In genomic region chr15:25267509-25267908, GRCm38 (mm10) we compare ENCODE assay signal across 27 mouse cellular contexts.
"Had no signal": no experiment of that assay in that cellular context is flagged by ENCODE, and none has a peak within 500 bp of the region (broad histone marks: within the 10 kb centered on the region; RNA-seq: fewer than 3 reads in every experiment).

No protein-coding gene starts in this region.

- H3K9me3 ChIP-seq: heart, embryonic 10.5 days; heart, embryonic 12.5 days; hindbrain, embryonic 10.5 days; hindbrain, embryonic 12.5 days; intestine, embryonic 15.5 days; limb, embryonic 10.5 days; limb, embryonic 12.5 days; liver, embryonic 13.5 days; liver, embryonic 15.5 days had no signal

- H3K4me1 ChIP-seq: hindbrain, embryonic 12.5 days; intestine, embryonic 15.5 days; limb, embryonic 12.5 days had no signal

- H3K27me3 ChIP-seq: heart, embryonic 12.5 days; hindbrain, embryonic 12.5 days; intestine, embryonic 15.5 days; limb, embryonic 12.5 days; liver, embryonic 13.5 days; liver, embryonic 15.5 days had no signal

- DNase-seq: gastrocnemius, adult 2 months; gastrocnemius, postnatal 10 days; gastrocnemius, postnatal 25 days; heart, adult 2 months; heart, postnatal 10 days; heart, postnatal 4 days; kidney, adult 8-10 months; kidney, postnatal 14 days; kidney, postnatal 4 days; liver; liver, embryonic 13.5 days; liver, postnatal 0 days had no signal

- ATAC-seq: hindbrain, embryonic 16.5 days; inflammation-experienced regulatory T-cells, adult 6 months; intestine, embryonic 15.5 days; intestine, postnatal 0 days; liver, postnatal 0 days had no signal

- H3K9ac ChIP-seq: heart, embryonic 12.5 days; hindbrain, embryonic 12.5 days; hindbrain, embryonic 14.5 days; intestine, embryonic 15.5 days; limb, embryonic 12.5 days; liver, embryonic 13.5 days; liver, embryonic 15.5 days; liver, postnatal 0 days had no signal

- H3K4me2 ChIP-seq: heart, embryonic 12.5 days; hindbrain, embryonic 12.5 days; hindbrain, embryonic 14.5 days; intestine, embryonic 15.5 days; limb, embryonic 12.5 days; liver, embryonic 11.5 days; liver, embryonic 13.5 days; liver, embryonic 15.5 days had no signal

- H3K27ac ChIP-seq: gastrocnemius, adult 2 months; heart, adult 2 months; heart, embryonic 10.5 days; hindbrain, embryonic 10.5 days; hindbrain, embryonic 12.5 days; hindbrain, embryonic 14.5 days; intestine, embryonic 15.5 days; layer of hippocampus, adult 2 months; left cerebral cortex, adult 2 months; limb, embryonic 10.5 days; limb, embryonic 12.5 days; liver, embryonic 13.5 days; liver, embryonic 15.5 days had no signal

- H3K4me3 ChIP-seq: gastrocnemius, adult 2 months; heart, adult 2 months; heart, embryonic 10.5 days; heart, embryonic 12.5 days; hindbrain, embryonic 10.5 days; hindbrain, embryonic 12.5 days; intestine, embryonic 15.5 days; layer of hippocampus, adult 2 months; left cerebral cortex, adult 2 months; limb, embryonic 10.5 days; limb, embryonic 12.5 days; liver, embryonic 13.5 days; liver, embryonic 15.5 days had no signal

- H3K36me3 ChIP-seq: heart, embryonic 10.5 days; heart, embryonic 12.5 days; hindbrain, embryonic 10.5 days; hindbrain, embryonic 12.5 days; intestine, embryonic 15.5 days; limb, embryonic 10.5 days; limb, embryonic 12.5 days; liver, embryonic 13.5 days; liver, embryonic 15.5 days had no signal
